Mouse (Mus musculus): Measurements from ENCODE around the gene 1110002E22Rik.

The 1110002E22Rik gene

DNA sequence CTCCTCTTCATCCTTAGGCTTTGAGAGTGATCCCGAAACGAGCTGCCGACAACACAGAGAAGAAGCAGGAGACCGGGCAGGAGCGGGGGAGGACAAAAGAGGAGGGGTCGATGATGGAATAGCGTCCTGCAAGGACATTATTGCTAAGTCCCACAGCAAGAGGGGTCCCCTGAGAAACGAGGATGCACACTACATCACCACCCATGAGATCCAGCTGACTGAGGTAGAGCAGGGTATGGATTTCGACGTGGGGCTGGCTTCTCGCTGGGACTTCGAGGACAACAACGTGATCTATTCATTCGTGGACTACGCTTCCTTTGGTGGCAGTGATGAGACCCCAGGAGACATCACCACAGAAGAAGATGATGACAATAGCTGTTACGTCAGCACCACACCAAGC is 1.1 kb downstream of the 1110002E22Rik start:
- DNase-seq: no peak

DNA sequence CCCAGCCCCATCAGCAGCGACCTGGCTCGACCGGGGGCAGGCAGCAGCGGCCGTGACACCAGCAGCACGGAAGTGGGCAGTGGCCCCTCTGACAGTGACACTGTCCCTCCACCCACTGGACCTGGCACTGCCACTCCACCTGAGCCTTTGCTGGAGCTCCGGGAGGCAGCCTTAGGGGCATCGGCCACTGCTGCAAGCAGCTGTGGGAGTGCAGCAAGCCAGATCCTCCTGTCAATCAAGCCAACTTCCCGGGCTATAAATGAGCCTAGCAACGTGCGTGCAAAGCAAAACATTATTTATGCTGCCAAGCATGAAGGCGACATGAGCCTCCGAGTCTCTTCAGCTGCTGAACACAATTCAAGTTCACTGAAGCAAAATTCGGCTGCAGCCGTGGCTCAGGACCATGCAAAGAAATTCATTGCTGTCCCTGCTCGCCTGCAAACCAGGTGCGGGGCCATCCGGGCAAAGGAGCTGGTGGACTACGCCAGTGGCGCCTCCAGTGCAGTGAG is 1.6 kb downstream of the 1110002E22Rik start:
- peak; percentile 30 for DNase-seq

DNA sequence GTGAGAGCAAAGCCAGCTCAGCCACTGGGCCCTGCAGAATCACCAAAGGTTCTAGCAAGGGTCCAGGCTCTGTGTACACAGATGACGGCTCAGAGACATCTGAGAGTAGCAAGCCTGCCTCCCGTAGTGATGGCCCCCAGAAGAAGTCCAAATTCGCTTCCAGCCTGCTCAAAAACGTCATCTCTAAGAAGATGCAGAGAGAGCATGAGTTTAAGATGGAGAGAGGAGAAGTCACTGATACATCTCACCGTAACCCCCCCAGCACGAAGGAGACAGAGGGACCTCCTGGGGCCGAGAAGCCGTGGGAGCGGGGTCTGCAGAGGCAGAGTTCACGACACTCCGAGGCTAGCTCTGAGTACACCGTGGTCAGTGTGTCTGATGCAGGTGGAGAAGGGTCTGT is 2.4 kb downstream of the 1110002E22Rik start, which contains the start of gene Gm5105:
TSS of gene Gm5105 (minus strand) at position 101 of the 400 bp plus-strand sequence.
- no peak for DNase-seq

DNA sequence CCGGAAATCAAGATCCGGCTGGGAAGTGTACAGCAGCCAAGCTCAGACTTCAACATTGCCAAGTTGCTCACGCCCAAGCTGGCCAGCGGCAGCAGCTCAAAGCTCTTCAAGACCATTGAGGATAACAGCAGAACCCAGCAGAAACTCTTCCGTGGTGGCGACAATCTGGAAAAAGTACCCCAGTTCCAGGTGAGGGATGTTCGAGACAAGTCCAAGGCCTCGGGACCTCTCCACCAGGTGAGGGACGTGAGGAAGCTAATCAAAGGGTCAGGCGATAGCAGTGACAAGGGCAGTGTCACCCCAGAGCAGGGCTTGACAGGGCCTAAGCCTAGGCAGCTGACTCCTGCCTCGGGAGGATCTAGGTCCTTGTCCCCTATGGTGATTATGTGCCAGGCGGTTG is 3.3 kb downstream of the 1110002E22Rik start:
- no peak for DNase-seq

DNA sequence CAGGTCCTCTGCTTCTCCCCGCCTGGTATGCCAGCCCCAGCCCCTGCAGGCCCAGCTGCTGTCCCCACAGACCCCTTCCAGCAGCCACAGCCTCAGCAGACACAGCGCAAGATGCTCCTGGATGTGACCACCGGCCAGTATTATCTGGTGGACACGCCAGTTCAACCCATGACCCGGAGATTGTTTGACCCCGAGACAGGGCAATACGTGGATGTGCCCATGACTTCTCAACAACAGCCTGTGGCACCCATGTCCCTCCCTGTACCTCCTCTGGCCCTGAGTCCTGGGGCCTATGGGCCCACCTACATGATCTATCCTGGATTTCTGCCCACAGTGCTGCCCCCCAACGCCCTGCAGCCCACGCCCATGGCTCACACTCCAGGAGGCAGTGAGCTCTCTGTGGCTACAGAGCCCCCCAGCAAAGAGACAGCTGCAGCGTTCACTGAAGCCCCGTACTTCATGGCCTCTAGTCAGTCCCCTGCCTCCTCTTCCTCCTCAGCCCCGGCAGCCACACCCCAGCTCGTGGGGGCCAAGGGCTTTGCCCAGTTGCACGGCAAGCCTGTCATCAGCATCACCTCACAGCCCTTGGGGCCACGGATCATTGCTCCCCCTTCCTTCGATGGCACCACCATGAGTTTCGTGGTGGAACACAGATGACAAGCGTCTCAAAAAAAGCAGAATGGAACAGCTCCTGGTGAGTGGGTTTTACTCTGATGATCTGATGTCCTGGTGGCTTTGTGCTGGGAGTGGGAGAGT is 5.1 kb downstream of the 1110002E22Rik start:
- DNase-seq: no peak

DNA sequence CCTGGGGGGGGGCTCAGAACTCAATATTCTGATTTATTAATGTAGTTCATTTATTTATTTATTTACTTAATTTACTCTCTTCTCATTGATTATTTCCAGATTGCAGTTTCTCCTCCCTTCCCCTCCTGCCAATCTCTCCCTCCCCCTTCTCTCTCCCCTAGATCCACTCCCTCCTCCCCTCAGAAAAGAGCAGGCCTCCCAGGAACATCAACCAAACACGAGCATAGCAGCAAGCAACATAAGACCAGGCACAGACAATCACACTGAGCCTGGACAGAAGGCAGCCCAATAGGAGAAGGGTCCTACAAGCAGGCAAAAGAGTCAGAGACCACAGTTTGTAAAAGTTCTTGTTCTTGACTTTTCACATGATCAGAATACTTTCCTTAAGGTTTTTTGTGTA is 6.2 kb downstream of the 1110002E22Rik start:
- no peak for DNase-seq

DNA sequence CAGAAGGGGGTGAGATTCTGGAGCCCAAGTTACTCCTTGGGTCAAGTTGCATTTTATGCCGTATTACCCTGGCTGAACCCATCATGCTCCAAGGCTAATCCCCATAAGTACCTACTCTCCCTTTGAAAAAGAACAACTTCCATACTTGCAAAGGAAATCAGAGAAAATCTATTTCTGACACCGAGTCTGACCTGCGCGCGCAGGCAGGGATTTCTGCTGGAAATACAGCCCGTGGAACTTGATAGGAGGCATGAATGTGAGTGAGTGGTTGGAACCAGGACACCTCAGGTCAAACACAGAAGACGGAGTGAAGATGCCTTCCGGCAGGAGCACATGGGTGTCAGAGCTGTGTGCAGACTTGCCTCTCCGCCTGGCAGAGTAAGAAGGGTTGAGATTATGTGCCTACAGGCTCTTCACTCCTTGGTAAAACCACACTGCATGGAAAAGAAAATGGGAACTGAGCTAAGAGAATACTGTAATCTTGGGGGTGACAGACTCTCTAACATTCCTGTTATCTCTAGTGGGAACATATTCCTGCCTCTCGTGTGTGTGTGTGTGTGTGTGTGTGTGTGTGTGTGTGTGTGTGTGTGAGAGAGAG is 6.7 kb downstream of the 1110002E22Rik start:
- no peak for DNase-seq

DNA sequence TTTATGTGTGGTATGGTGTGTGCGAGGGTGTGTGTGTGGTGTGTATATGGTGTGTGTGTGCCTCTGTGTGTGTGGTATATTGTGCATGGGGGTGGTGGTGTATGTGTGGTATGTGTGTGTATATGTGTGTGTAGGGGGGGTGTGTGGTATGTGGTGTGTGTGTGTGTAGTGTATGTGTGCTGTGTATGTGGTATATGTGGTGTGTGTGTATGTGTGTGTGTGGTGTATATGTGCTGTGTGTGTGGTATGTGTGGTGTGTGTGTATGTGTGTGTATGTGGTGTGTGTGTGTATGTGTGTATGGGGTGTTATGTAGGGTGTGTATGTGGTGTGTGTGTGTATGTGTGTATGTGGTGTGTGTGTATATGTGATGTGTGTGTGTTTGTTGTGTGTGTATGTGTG is 9.4 kb downstream of the 1110002E22Rik start:
- DNase-seq: no peak

DNA sequence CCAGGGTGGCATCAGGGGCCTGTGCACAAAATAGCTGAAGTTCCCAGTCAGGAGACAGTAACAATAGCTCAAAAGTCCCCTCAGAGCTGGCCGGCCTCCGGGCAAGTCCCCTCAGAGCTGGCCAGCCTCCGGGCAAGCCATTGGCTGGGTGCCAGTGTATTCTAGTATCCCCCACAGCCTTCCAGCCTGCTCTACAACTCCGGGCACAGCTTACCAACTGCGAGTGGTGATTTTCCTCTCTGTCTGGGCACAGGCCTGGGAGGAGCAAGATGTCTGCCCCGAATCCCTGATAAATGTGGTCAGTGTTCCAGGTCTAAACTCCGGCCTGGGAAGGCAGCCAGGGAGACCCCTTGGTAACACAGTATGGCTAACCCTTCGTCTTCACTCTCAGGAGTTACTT is 10.4 kb downstream of the 1110002E22Rik start:
- DNase-seq: no peak

DNA sequence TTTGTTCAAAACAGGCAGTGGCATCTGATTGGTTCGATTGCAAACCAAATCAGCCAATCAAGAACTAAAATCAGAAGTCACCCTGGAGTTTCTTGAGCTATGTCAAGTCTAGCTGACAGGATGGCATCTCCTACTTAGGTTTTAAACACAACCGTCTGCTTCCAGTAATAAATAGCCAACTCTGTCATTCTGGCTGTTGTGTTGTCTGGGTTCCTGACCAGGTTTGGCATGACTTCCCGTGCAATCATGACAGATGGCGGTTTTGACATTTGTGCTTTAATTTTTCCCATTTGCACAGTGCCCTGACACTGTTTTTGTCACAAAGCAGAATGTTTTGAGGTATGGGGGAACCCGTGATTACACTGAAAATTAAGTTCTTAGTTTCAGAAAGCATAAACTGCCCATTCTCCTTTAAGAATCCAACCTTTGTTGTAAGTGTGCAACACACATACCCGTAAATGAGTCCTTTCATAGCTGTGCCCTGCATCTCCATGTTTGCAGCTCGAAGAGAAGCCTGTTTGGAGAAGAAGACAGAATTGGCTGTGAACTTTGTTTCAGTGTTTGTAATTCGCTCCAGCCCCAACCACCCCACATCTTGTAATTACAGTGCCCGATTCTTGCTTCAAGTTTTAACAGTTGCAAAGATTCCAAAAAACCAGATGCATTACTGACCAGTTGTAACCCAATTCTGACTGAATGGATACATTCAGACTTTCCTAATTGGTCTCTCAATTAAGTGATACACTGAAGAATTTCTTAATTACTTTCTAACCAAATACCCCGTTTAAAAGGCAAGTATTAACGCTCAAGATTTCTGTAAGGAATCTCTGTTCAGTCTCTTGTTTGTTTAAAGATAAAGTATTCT is 12.9 kb downstream of the 1110002E22Rik start:
- peak; percentile 57 for DNase-seq

DNA sequence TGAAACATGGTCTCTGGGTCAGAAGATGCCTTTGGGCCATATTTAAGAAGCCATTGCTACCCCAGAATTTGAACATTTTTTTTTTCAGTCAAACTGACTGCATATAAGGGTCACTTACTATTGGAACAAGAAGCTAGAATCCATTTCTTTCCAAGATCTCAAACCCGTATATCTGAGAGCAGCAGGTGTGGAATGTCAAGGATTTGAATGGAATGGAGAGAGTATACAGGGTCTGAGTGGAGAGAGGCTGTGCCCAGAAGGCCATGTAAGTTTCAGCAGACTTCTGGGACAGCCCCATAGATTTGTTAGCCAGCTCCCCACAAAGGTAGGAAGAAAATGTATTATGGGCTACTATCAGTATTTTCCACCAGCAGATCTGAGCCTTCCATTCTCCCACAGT is 13.8 kb downstream of the 1110002E22Rik start:
- DNase-seq: no peak

DNA sequence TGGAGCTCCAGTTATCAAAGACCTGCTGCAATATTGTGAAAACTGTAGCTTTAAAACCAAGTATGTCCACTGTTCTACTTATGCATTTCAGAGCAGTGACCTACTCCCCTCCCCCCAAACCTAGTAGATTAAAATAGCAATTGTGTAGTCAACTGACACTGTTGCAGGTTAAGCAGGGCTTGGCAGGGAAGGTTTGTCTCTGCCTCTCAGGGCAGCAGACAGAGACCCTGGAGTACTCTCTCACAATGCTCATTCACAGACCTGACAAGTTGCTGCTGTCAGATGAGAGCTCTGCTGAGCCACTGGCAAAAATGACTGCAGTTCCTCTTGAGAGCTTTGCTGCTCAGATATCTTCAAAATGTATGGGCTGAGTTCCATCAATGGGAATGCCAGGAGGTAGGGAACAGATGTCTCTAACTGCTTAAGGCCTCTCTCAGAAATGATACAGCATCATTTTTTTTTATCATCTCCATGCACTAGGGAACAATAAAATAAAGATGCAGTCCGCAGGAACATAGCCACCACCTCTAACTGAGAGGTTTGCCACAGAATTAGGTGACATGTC is 18.3 kb downstream of the 1110002E22Rik start:
- peak; percentile 34 for DNase-seq

DNA sequence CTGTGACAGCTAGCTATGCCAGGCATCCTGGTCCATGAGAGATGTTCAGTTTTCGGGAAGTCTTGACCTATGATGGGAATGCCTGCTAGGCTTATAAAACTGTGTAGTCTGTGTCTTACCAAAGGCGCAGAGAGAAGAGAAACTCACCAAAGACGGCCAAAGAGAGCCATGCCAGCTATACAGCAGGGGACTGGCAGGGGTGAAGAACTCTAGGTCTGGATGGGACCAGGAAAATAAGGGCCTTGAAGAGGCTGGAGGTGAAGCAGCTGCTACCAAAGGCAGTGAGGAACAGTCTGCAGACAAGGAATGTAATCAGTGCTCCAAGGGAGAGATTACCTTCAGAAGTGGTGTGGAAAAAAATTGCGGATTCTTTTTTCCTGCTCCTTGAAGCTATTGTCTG is 19.0 kb downstream of the 1110002E22Rik start:
- DNase-seq: no peak

DNA sequence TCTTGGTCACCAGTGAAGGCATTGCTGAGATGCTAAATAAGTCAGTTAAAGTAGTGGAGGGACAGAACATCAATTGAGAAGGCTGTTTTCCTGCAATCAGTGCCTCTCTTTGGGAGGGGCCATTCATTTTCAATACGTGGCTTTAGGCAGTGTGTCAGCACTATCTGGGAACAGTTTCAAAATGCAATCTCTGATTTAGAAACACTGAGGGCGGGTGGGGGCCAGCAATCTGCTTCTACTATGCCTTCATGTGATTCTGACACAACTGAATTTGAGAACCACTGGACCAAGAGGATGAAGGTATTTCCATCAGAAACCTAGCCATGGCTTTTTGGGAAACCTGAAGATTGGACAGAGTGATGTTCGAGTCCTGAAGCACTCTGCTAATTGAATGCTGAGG is 30.4 kb downstream of the 1110002E22Rik start:
- DNase-seq: no peak

DNA sequence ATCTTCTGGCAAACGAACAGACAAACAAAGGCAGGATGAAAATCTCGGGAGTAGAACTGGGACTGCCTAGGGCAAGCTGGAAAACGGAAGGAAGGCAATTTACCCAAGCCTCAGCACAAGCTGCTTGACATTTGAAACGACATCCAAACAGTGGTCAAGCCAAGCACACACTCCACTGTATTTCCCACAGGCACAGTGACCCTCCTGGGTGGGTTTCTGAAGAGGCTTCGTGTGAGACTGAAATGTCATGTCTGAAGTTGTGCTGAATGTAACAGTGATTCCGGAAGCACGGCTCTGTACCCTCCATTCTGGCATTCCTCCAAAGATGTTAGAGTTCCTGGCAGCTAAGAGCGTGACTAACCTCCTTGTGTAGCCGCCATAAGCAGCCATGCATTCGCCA is 30.9 kb downstream of the 1110002E22Rik start:
- no peak for DNase-seq

DNA sequence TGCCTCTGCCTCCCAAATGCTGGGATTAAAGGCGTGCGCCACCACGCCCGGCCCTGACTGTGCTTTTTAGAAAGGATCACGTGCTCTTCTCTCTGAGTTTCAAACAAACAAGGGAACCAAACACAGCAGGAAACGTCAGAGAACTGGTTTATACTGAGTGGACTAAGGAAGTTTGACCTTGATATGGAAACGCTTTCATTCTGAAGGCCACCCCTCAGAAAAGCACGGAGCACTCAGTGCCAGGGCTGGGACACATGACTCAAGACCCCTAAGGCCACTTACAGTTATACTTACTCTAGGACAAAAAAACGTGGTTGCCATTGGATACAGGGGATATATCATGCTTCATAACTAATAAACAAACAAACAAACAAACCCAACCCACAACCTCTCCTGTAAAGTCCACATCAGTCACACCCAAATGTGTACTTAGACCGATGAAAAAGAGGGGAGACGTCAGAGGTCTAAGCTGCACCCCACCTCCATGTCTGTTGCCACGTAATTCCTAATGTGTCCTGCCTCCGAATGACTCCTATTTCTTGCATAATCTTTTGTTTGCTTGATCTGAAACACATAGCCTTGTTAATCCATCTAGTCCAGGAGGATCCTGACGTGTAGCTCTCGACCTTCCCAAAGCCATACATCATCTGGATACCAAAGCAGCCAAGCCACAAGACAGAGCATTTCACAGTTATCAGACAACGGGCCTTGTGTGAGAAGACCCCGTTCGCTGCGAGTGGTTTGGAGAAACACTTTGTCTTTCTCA is 31.6 kb downstream of the 1110002E22Rik start:
- DNase-seq: no peak

DNA sequence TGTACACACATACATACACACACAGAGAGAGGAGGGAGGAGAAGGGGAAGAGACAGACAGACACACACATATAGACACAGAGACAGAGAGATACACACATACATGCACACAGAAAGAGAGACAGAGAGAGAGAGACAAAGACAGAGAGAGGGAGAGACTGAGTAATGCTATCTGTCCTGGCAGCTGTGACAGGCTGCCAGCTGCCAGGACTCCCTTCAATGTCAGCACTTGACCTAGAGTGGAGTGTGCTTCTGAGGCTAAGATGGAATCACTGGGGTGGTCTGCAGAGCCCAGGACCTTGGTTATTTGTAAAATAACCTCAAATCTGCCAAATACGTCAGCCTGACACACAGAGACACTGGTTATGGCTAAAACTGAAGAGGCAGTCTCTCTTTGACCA is 32.9 kb downstream of the 1110002E22Rik start:
- DNase-seq: no peak

DNA sequence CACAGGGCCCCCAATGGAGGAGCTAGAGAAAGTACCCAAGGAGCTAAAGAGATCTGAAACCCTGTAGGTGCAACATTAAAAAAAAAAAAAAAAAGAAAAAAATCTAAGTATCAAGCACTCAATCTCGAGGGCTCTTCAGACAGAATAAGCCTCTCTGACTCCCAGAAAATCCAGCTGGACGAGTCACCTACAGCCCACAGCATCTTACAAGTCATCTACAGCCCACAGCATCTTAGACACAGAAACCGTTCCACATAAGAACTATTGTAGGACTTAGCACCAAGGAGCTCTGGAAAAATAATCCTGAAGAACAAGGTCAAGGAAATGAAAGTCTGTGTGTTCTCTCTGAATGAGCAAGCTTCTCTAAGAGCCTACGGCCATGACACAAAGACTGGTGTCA is 37.1 kb downstream of the 1110002E22Rik start:
- DNase-seq: no peak

DNA sequence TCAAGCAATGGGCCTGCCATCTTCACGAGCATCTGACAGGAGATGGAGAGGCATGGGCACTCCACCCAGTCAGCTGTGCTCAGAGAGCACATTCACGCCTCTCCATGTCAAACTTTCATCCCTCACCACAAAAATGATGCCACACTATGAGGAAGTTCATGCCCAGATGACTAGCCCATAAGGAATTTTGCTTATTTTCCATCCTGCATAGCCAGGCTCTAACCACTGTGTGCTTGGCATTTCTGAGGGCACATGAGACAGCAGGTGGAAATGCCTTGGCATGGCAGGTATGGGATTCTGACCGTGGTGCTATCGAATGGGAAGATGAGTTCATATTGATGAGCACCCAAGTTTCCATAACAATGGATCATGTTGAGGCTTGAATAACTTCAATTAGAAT is 38.8 kb downstream of the 1110002E22Rik start:
- no peak for DNase-seq

DNA sequence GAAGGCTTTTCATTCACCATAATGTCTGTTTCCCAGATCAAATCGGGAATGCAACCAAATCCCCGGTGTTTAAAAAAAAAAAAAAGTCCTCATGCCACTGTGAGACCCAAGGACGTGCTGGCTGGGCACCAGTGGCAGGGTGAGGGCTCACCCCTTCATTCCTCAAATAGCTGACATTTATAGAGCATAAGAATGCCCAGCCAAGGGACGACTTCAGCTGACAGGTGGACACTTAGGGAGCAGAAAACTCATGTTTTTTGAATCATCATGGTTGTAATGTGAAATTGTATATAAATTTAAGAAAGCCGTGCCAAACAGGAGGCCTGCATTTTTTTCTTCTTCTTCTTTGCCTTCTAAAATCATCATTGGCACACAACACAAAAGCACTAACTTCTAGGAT is 40.2 kb downstream of the 1110002E22Rik start:
- no peak for DNase-seq

DNA sequence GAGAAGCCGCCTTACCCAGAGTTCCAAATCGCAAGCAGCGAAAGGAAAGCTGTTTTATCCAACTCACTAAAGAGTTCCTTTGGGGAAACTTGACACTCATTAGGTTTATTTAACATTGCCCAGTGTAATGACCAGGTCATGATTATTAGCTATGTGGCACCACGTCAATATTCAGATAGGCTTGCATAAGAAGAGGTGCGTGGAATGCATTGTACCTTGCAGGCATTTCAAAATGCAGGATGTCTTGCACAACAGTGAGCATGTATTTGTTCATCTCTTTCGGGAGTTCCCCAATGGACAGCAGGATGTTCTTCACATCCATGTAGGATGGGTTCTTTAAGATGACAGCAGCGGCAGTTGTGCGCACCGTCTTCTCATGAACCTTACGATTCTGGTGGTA is 42.0 kb downstream of the 1110002E22Rik start:
- no peak for DNase-seq
